Mouse (Mus musculus) stomach, postnatal 0 days (tissue): ENCODE results near the gene Prkab1.

Experiments used
- CTCF ChIP-seq: IDR thresholded peaks from 2 replicates; pipeline ENCODE4 v1.5.1; 2016; ENCODE audit warnings: antibody characterized with exemption, low read depth, mild to moderate bottlenecking, moderate library complexity
- EP300 ChIP-seq: optimal IDR thresholded peaks from 2 replicates; pipeline ENCODE3; 2016; ENCODE audit warnings: antibody characterized with exemption

- TF ChIP-seq CTCF (no peak), EP300 (no peak)
These were observed 17.9 kb upstream of the Prkab1 start for GRCm38 (mm10) chr5:116042241-116042640.
